Mouse (Mus musculus) heart, postnatal 0 days (tissue): ENCODE results near the gene Tbata. TPM values are rescaled to one million over a fixed set of nuclear protein-coding genes. Genes with fewer than 3 reads are reported as not detected.

Source experiments
- ATAC-seq: fragments of 200-750 bp; cut with Nextera tagmentation; 2 replicates; pipeline ENCODE4 v1.8.0; 2017; ENCODE audit warnings: low read depth, moderate number of reproducible peaks, moderate library complexity; ENCODE audit not compliant: insufficient read depth
- DNase-seq: peaks from one replicate; pipeline ENCODE4 v3.0.0-alpha.2; 2016; ENCODE audit warnings: low spot score
- H3K27ac ChIP-seq: fragments of 300-500 bp; sonication (generic); 2 replicates; pipeline ENCODE4 v1.5.1; 2014; ENCODE audit warnings: low read depth, mild to moderate bottlenecking
- H3K27me3 ChIP-seq: fragments of 300-500 bp; sonication (generic); 2 replicates; pipeline ENCODE4 v1.6.1; 2014; ENCODE audit warnings: low read length, mixed read lengths; ENCODE audit not compliant: control insufficient read depth, insufficient read depth
- H3K36me3 ChIP-seq: fragments of 300-500 bp; sonication (generic); replicated peaks from 2 replicates; pipeline ENCODE4 v1.6.1; 2014; ENCODE audit warnings: low read length, mixed read lengths; ENCODE audit not compliant: control insufficient read depth, insufficient read depth
- H3K4me1 ChIP-seq: fragments of 300-500 bp; sonication (generic); 2 replicates; pipeline ENCODE4 v1.6.1; 2014; ENCODE audit warnings: antibody characterized with exemption; ENCODE audit not compliant: control insufficient read depth, insufficient read depth
- H3K4me2 ChIP-seq: fragments of 300-500 bp; sonication (generic); 2 replicates; pipeline ENCODE4 v1.6.1; 2014; ENCODE audit warnings: low read depth, mild to moderate bottlenecking, low read length, moderate library complexity
- H3K4me3 ChIP-seq: fragments of 300-500 bp; sonication (generic); 2 replicates; pipeline ENCODE4 v1.5.1; 2014; ENCODE audit warnings: low read depth, low read length
- H3K9ac ChIP-seq: fragments of 300-500 bp; sonication (generic); replicated peaks from 2 replicates; pipeline ENCODE4 v1.6.1; 2014; ENCODE audit warnings: low read depth, low read length, mixed read lengths
- H3K9me3 ChIP-seq: fragments of 300-500 bp; sonication (generic); replicated peaks from 2 replicates; pipeline ENCODE4 v1.6.1; 2016; ENCODE audit warnings: low read length; ENCODE audit not compliant: control insufficient read depth
- CTCF ChIP-seq: IDR thresholded peaks from 2 replicates; pipeline ENCODE4 v1.5.1; 2016; ENCODE audit warnings: antibody characterized with exemption, control low read depth, low read depth
- EP300 ChIP-seq: IDR thresholded peaks from 2 replicates; pipeline ENCODE4 v1.6.1; 2016; ENCODE audit warnings: antibody characterized with exemption, low read depth
- WGBS: fragments of 180-500 bp; shearing (Covaris S2); extraction: QIAGEN DNeasy Blood & Tissue Kit; methylation state at CpG from one replicate; pipeline ENCODE4 v1.1.7; 2014; 5-methylcytosine and 5-hydroxymethylcytosine counted together
- polyA plus RNA-seq: library from polyadenylated mRNA; unstranded; fragments of >200 nt; fragmentation: Nextera tagmentation; extraction: Ambion mirVana; gene quantifications from 2 replicates; pipeline ENCODE4 v1.2.1, GENCODE M21; 2015
- total RNA-seq: library from RNA; depleted of rRNA; stranded (reverse); fragments of >200 nt; gene quantifications from 2 replicates; pipeline ENCODE4 v1.2.3, GENCODE M21; 2014; ENCODE audit warnings: low replicate concordance

The Tbata gene
- total and polyA plus RNA-seq, 2 experiments from 2014 or later, result 0.36 TPM; not detected in 1

DNA sequence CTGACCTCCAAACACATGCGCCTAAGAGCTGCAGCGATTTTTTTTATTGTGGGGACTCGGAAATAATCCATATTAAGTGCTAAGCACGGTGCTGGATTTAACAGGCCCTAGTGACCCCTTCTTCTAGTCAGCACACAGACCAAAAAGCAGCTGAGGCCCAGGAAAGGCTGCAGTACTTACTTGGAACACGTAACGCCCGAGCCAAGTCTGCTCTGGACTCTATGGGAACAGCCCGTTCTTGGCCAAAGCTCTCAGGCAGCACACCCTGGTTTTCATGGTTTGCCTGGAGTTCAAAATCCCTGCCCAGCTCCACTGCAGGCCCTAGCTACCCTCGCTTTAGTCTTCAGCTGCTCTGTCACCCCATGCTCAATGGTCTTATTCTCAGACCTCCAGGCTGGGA, 22.9 kb downstream of the Tbata start:
- Histone ChIP-seq H3K9ac (no peak overlapping the region), H3K4me3 (no peak overlapping the region), H3K27ac (no peak overlapping the region), H3K27me3 (no peaks in the 10 kb centered on the region), H3K4me1 (no peaks in the 10 kb centered on the region), H3K4me2 (no peak overlapping the region), H3K9me3 (no peaks in the 10 kb centered on the region), H3K36me3 (no peaks in the 10 kb centered on the region)
- WGBS, result 74% methylated on average over 9 of the region's 9 CpGs
- ATAC-seq (no peak), DNase-seq (no peak)
- TF ChIP-seq EP300, result no peak
- TF ChIP-seq CTCF, result no peak

DNA sequence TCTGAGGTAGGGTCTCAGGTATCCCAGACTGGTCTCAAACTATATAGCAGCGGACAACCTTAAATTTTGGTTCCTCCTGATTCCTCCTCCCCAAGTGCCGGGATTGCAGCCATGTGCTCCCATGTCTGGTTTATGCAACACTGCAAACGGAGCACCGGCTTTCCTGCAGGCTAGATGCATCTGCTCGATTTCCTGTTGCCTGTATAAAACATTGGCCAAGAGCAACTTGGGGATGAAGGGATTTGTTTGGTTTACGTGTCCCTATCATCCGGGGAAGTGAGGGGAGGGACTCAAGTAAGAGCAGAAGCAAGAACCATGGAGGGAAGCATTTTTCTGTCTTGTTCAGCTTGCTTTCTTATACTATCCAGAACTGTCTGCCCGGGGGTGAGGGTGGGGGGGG, 23.5 kb downstream of the Tbata start:
- H3K36me3 ChIP-seq, result no peaks in the 10 kb centered on the region
- no peaks in the 10 kb centered on the region for H3K4me1 ChIP-seq
- DNase-seq, result peak; percentile 59
- H3K4me3 ChIP-seq, result no peak overlapping the region
- no peaks in the 10 kb centered on the region for H3K9me3 ChIP-seq
- ATAC-seq, result peak; percentile 12; the same call in 1 of the 2 replicates
- no peak overlapping the region for H3K27ac ChIP-seq
- H3K9ac ChIP-seq, result no peak overlapping the region
- whole genome bisulfite sequencing, result 63% methylated on average over 8 of the region's 8 CpGs
- TF ChIP-seq CTCF, result no peak
- no peak for TF ChIP-seq EP300
- H3K27me3 ChIP-seq, result no peaks in the 10 kb centered on the region
- H3K4me2 ChIP-seq, result no peak overlapping the region

DNA sequence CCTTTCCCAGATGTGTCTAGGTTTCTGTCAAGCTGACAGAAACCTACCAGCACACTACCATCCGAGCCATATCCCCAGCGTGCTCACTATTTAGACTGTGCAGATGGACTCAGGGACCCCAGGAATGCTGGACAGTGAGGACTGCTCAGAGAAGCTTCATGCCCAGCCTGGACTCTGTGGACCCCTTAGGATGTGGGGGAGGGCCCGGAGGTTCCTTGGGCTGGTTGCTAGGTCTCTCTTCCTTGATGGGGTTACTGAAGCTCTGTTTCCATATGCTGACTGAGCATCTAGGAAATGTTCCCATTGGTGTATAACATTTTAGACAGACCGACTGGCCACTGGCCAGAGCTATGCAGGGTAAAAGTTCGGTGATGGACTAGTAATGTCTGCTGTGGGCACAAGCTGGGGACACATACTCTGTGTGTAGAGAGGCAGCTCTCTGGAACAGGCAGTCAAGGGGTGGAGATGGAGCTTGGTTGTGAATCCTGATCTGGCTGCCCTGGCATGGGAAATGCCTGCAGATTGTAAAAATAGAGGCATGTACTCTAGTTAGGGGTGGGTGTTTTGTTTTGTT, 24.1 kb downstream of the Tbata start:
- DNase-seq (no peak), ATAC-seq (0 out of 2 replicates have a peak, but pooled peaks have one; percentile 7)
- H3K4me1 ChIP-seq, result no peaks in the 10 kb centered on the region
- H3K9me3 ChIP-seq, result no peaks in the 10 kb centered on the region
- no peaks in the 10 kb centered on the region for H3K27me3 ChIP-seq
- no peak overlapping the region for H3K27ac ChIP-seq
- TF ChIP-seq CTCF, result no peak
- no peak for TF ChIP-seq EP300
- H3K9ac ChIP-seq, result no peak overlapping the region
- H3K4me3 ChIP-seq, result no peak overlapping the region
- H3K4me2 ChIP-seq, result no peak overlapping the region
- H3K36me3 ChIP-seq, result no peaks in the 10 kb centered on the region
- 73% methylated on average over 5 of the region's 5 CpGs for WGBS

DNA sequence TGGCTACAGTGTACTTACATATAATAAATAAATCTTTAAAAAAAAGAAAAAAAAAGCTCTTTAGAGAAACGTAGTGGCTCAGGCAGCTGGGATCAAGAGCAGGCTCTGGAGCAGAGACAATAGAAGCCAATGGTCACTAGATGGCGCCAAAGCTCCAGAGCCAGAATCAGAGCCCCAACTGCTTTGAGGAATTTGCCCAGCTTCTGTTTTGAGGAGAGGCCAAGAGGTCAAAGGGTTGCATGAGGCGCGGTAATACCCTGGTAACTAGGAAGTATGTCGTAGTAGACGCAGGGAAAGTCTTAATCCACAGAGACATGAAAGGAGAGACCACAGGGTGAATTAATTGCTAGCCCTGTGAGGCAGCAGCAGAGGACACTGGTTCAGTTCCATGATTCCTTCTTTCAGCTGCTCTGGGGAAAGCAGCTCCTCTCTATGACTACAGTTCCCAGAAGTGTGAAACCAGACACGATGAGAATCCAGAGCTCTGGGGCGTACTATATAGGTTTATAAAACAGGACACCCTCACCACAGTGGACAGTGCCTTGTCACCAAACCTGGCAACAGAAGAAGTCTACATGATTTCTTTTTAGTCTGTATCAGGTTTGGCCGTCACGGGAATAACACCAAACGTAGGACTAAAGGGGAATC, 27.9 kb downstream of the Tbata start:
- 25% methylated on average over 11 of the region's 11 CpGs for WGBS
- ATAC-seq (no peak; the same call in 1 of the 2 replicates), DNase-seq (peak; percentile 65)
- no peak overlapping the region for H3K4me2 ChIP-seq
- H3K9me3 ChIP-seq, result no peaks in the 10 kb centered on the region
- H3K4me3 ChIP-seq, result no peak overlapping the region
- no peaks in the 10 kb centered on the region for H3K4me1 ChIP-seq
- H3K27me3 ChIP-seq, result no peaks in the 10 kb centered on the region
- TF ChIP-seq CTCF (peak; percentile 93), EP300 (no peak)
- H3K36me3 ChIP-seq, result no peaks in the 10 kb centered on the region
- no peak overlapping the region for H3K27ac ChIP-seq
- no peak overlapping the region for H3K9ac ChIP-seq

DNA sequence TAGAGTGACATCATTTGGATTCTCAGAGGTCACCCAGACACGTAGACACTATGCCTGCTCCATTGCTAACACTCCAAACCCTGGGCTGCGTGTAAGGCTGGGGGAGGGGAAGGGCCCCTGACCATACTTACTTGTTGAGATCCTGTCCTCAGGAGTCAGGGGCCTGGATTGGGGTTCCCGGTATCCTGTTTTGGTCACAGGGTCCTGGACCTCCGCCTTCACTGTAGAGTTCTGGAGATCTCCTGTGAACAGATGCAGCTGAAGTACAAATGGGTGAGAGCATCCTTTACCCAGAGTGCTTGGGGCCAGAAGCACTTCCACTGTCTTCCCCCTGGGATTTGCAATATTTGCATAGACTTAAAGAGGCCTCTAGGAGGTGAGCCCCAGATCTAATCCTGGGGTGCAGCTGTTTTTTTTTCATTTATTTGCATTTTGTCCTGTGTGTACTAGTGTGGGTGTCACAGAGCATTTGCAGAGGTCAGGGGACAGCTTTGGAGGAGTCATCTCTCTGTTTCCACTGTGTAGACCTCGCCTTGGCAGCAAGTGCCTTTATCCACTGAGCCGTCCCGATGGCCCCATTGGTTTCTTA, 28.6 kb downstream of the Tbata start:
- Histone ChIP-seq H3K4me2 (no peak overlapping the region), H3K27ac (no peak overlapping the region), H3K27me3 (no peaks in the 10 kb centered on the region), H3K4me3 (no peak overlapping the region), H3K36me3 (no peaks in the 10 kb centered on the region), H3K4me1 (no peaks in the 10 kb centered on the region), H3K9ac (no peak overlapping the region), H3K9me3 (no peaks in the 10 kb centered on the region)
- no peak for TF ChIP-seq CTCF
- TF ChIP-seq EP300, result no peak
- ATAC-seq, result no peak
- DNase-seq, result no peak
- WGBS, result 84% methylated on average over 7 of the region's 7 CpGs
